Mouse (Mus musculus) Patski (cell line): Measurements from ENCODE around the gene Fam155a. TPM values are rescaled to one million over a fixed set of nuclear protein-coding genes. Genes with fewer than 3 reads are reported as not detected.

Experiments used
- ATAC-seq: fragments of 100-300 bp; one replicate; pipeline ENCODE4 v1.8.0; 2021
- CTCF ChIA-PET: fragments of 350-600 bp; sonication (Branson Sonifier 250); formaldehyde crosslinking; loops from one replicate; lab custom pipeline; 2022; ENCODE audit warnings: inconsistent platforms; lab: Charles Lee
- POLR2A ChIA-PET: fragments of 350-600 bp; sonication (Branson Sonifier 250); formaldehyde crosslinking; loops from one replicate; lab custom pipeline; 2022; ENCODE audit warnings: antibody characterized with exemption, inconsistent platforms; lab: Charles Lee
- DNase-seq: peaks from one replicate; pipeline ENCODE4 v3.0.0-alpha.2; 2011; ENCODE audit warnings: low read depth, low spot score
- H3K27me3 ChIP-seq: fragments of 371-371 bp; one replicate; pipeline ENCODE4 v1.5.1; 2021
- CTCF ChIP-seq: fragments of 100-300 bp; IDR thresholded peaks from one replicate; pipeline ENCODE4 v1.5.1; 2021
- in situ Hi-C: fragments of 300-500 bp; cut with MboI; formaldehyde crosslinking; loops from 3 replicates; pipeline ENCODE4 v1.11.1; 2018; ENCODE audit warnings: low pct_unique_long_range_greater_than_20kb, mixed read lengths
- polyA plus RNA-seq: library from polyadenylated mRNA; unstranded; gene quantifications from one replicate; pipeline ENCODE4 v1.2.3, GENCODE M21; 2021

The Fam155a gene
- polyA plus RNA-seq, 1 experiment from 2014 or later = not detected

DNA sequence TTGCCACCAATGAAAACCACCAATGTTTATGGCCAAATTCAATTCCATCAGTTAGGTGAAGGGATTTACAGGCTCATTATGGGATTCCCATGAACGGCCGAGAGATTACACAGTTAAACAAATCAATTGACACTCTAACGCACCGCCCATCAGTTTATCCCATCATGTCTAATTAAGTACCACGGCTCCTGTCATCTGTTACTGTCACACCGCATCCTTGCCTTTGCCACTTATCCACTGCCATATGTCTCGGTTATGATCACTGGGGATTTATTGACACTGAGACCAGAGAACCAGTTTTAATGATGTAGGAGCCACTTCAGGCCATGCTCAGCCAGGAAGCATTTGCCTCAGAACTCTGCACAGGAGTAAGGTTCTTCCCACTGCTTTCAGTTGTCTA lies 588.5 kb downstream of the Fam155a start:
- no peaks in the 10 kb centered on the region for H3K27me3 ChIP-seq
- DNase-seq (no peak), ATAC-seq (no peak)
- ChIA-PET CTCF (no interaction called here), POLR2A (no interaction called here)
- no peak for TF ChIP-seq CTCF
- in situ Hi-C loops = no loop called here

DNA sequence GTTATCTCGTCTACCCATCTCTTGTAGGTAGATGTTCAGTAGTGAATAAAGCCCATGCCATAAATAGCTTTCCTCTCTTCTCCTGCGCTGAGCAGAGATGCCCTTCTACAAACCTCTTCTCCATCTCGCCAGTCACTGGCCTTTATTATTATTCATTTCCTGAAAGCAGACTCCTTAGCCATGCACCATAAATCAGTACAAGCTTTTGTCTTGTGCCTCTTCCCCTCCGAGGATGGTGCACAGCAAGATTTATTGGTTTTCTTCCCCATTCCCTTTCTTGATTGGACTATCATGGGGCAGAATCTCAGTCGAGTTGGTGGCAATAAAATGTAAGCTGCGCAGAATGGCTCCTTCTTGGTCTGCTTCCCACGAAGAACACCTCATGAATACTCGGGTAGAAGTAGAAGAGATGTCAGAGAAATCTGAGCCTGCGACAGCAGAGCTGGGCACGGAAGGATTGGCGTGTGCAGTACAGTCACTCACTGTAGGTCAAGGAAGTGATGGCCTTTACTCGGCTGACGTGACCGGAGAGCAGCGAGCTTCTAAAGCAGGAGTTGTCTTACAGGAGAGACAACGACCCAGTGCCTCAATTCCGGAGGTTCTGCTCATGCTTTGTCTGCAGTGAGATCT lies 590.2 kb downstream of the Fam155a start:
- TF ChIP-seq CTCF = no peak
- no peaks in the 10 kb centered on the region for H3K27me3 ChIP-seq
- ChIA-PET POLR2A (no interaction called here), CTCF (interaction anchor here (1.4 to 1.6 kb wide), 2 partner anchors 52 to 188 kb away, joined by 3 read pairs; no protein-coding TSS in a partner anchor)
- no peak for ATAC-seq
- DNase-seq = no peak
- in situ Hi-C loops = no loop called here

DNA sequence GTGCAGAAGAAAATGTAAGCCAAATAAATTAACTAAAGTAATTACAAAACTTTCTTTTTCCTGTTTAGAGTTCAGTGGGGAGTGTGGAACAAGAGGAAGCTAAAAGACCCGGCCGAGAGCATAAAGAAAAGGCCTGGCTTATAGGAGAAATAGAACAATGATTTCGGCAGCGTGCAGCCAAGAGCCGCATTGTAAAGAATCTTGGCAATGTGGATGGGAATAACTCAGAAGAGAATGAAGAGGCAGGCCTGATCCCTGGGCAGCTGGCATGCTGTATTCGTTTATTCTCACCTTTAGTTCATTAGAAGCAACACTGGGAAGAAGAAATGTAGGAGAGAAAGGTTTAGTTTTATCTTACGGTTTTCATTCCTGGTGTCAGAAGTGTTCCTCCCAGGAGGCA lies 594.0 kb downstream of the Fam155a start:
- POLR2A ChIA-PET = no interaction called here
- DNase-seq = no peak
- in situ Hi-C loops = loop anchor here (10.0 kb wide), 1 partner anchor 152 kb away; no protein-coding TSS in a partner anchor

DNA sequence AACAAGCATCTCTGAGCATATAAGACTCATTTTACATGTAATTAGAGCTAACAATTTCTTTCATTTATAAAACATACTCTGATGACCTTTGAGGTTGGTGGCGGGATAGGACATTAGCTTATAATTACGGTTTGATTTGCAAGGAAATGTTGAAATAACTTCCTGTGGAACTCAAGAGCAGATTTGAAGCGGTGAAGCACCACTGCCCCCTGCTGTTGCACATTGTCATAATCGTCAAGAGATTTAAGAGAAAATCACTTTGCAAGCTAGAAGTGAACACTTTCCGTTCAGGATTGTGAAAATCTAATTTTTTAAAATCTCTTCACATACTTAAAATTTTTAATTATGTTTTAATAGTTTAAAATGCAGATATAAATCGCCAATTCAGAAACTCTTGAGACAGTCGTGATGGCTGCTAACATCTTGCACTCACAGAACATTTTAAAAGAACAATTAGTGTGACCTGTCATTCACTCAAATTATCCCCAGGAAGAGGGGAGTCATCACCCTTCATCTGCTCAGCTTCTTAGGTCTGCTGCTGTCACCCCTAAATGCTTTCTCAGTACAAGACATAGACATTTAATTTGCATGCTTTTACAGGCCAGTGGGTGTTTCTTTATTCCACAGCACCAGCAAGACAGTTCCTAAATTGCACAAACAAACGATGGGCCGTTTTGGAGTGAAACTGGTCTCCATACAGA lies 595.9 kb downstream of the Fam155a start:
- no peak for ATAC-seq
- in situ Hi-C loops = loop anchor here (5.0 to 10.0 kb wide), 3 partner anchors 150 to 503 kb away; no protein-coding TSS in a partner anchor
- H3K27me3 ChIP-seq = no peaks in the 10 kb centered on the region
- ChIA-PET POLR2A (interaction anchor here (0.6 to 0.7 kb wide), 2 partner anchors 211 to 508 kb away, joined by 3 read pairs; no protein-coding TSS in a partner anchor), CTCF (interaction anchor here (0.7 to 3.7 kb wide), 30 partner anchors 9 to 1226 kb away, joined by 3 to 23 read pairs (median 4); partner anchors contain the start of gene Efnb2)
- DNase-seq = peak; percentile 27
- peak; percentile 92 for TF ChIP-seq CTCF

More for the DNA sequence above, 594.0 kb downstream of the Fam155a start:
- ATAC-seq = no peak
- CTCF ChIA-PET = interaction anchor here (1.2 kb wide), 1 partner anchor 184 kb away, joined by 4 read pairs; no protein-coding TSS in a partner anchor
- TF ChIP-seq CTCF = no peak
- no peaks in the 10 kb centered on the region for H3K27me3 ChIP-seq

DNA sequence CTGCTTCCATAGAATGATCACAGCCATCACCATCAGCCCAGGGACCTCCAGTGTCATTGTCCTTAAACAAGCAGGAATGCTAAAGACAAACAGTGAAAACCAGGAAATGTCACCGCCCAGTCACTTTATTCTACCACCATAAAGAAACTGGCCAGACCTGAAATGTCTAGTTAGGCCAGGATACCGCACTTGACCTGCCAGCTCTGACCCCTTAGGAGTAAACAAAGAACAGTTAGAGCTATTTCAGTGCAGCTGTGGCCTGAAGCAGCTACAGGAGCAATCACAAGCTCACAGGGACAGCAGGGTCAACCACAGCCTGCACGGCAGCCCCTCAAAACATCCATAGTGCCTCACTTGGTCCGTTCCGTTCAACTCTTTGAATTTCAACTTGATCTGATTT lies 599.1 kb downstream of the Fam155a start:
- CTCF ChIA-PET = no interaction called here
- H3K27me3 ChIP-seq = no peaks in the 10 kb centered on the region
- no peak for DNase-seq
- in situ Hi-C loops = loop anchor here (5.0 to 10.0 kb wide), 3 partner anchors 147 to 500 kb away; no protein-coding TSS in a partner anchor
- ATAC-seq = no peak
- TF ChIP-seq CTCF = no peak
- POLR2A ChIA-PET = no interaction called here

DNA sequence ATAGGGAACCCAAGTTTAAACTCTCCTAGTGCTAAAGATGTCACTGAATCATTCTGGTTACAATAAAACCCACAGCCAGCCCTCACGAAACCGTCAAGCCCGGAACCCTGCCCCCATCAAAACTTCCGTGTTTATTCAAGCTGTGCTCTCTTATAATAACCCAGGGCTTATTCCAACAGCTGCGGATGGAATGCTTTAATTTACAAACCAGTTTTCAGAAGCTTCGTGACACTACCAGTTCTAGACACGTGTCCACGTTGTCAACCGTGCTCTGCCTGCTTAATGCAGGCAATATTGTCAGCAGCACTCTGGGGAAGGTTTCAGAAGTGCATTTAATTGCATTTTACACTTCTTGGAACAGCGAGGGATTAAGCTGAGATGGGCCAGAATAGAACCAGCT lies 603.0 kb downstream of the Fam155a start:
- no peak for TF ChIP-seq CTCF
- no peak for DNase-seq

DNA sequence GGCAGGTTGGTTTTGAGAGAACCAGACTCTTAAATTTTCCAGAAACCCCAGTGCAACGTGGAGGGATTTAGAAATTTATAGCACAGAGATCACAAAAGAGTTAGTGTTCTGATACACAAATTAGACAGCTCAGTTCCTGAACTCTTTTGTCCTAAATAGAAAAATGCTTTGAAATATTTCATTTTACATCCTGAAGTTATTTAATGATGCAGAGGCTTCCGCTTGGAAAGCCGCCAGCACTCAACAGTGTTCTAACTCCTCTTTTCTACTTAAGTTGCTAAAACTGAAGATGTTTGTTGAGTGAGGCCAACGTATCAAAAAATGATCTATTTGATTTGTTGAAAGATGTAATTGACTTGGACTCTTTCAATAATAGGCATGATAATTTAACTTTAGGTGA lies 609.4 kb downstream of the Fam155a start:
- no peaks in the 10 kb centered on the region for H3K27me3 ChIP-seq
- no peak for TF ChIP-seq CTCF
- no peak for ATAC-seq
- in situ Hi-C loops = no loop called here
- CTCF ChIA-PET = interaction anchor here (1.2 to 2.9 kb wide), 2 partner anchors 13 kb away, joined by 3 to 13 read pairs; no protein-coding TSS in a partner anchor
- POLR2A ChIA-PET = interaction anchor here (0.6 kb wide), 1 partner anchor 15 kb away, joined by 6 read pairs; no protein-coding TSS in a partner anchor
- DNase-seq = no peak

More for the DNA sequence above, 603.0 kb downstream of the Fam155a start:
- no peak for ATAC-seq
- in situ Hi-C loops = no loop called here
- H3K27me3 ChIP-seq = no peaks in the 10 kb centered on the region
- ChIA-PET CTCF (interaction anchor here (0.6 to 1.2 kb wide), 3 partner anchors 9 to 175 kb away, joined by 3 read pairs; no protein-coding TSS in a partner anchor), POLR2A (no interaction called here)

DNA sequence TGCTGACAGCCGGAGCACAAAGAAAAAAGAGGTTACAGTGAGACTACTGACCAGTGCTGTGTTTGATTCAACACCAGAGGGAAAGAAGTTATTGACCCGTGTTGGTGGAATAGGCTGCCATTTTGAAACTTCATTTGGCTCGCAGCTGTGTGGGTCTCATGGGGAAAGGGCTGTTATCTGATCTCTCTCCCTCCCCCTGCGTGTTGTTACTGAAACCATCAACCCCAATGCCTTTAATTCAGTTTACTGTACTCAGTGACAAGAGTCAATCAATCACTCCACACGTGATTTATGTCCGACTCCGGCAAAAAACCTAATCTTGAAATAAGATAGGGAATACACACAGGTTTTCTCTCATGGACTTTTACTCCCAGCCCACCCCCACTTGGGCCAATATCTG lies 611.6 kb downstream of the Fam155a start:
- ChIA-PET CTCF (interaction anchor here (0.7 kb wide), 1 partner anchor 8 kb away, joined by 3 read pairs; no protein-coding TSS in a partner anchor), POLR2A (no interaction called here)
- no peak for TF ChIP-seq CTCF
- in situ Hi-C loops = no loop called here
- ATAC-seq (no peak), DNase-seq (no peak)
- no peaks in the 10 kb centered on the region for H3K27me3 ChIP-seq

DNA sequence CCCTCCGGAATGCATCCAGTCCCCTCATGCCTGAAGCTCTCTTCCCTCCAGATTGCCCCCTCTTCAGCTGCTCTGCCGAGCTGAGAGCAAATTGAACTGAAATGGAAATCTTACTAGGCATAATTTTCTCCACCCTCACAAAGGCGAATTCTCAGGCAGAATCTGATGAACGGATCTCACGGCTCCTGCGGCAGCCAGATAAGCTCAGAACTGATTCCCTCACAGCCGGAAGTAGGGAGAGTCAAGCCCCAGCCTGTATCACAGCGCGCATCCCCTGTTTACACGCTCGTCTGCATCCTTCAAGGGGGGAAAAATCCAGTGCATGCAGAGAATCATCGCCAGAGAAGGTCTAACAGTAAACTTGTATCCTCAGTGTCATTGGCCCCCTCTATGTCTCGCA lies 612.3 kb downstream of the Fam155a start:
- POLR2A ChIA-PET = no interaction called here
- in situ Hi-C loops = no loop called here
- CTCF ChIA-PET = no interaction called here

DNA sequence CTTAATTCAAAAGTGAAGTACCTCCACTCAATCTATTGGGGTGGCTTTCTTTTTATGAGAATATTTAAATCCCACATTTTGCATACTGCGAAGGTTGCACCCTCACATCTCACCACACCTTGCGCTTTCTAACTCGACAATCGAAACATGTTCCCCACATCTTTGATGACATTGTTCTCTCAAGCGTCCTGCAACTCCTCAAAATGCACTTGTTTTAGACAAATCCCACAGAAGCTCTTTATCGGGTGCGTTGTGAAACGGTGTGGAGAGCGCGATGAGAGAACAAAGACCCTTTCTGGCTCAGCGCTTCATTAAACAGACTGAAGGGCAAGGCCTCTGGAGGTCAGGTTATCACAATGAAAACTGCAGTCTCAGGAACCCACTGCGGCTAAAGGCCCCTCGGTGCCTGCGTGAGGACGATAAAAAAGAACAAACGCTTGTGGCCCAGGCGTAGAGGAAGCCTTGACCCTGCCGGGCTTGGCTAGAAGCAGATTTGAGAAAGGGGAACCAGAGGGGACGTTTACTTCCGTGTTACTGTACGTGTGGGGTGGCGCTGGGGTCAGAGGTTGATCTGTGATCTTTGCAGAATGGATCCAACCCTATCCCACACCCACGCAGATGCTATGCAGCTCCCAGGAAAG lies 613.7 kb downstream of the Fam155a start:
- CTCF ChIA-PET = no interaction called here
- in situ Hi-C loops = no loop called here
- ATAC-seq (no peak), DNase-seq (no peak)
- POLR2A ChIA-PET = no interaction called here
- no peaks in the 10 kb centered on the region for H3K27me3 ChIP-seq
- TF ChIP-seq CTCF = no peak

More for the DNA sequence above, 612.3 kb downstream of the Fam155a start:
- no peaks in the 10 kb centered on the region for H3K27me3 ChIP-seq
- no peak for DNase-seq
- TF ChIP-seq CTCF = no peak
- ATAC-seq = no peak

Other genes with a start within 250 kb of the Fam155a start
- gene Gm10217, start 93.1 kb upstream of the Fam155a start, polyA plus RNA-seq = not detected
- 9.2 TPM for gene Lig4, start 206.5 kb upstream of the Fam155a start, polyA plus RNA-seq
- gene Abhd13, start 206.5 kb upstream of the Fam155a start, polyA plus RNA-seq = 23.0 TPM
- 0.21 TPM for gene Tnfsf13b, start 235.3 kb upstream of the Fam155a start, polyA plus RNA-seq